Mouse (Mus musculus) E14TG2a.4 (cell line): ENCODE data around the gene Tcam1.

Experiments used
- H3K27me3 ChIP-seq: 2 replicates; pipeline ENCODE4 v1.6.1; 2014; ENCODE audit warnings: low read length, control low read depth; ENCODE audit not compliant: insufficient read depth
- H3K36me3 ChIP-seq: 2 replicates; pipeline ENCODE4 v1.6.1; 2014; ENCODE audit warnings: low read length, control low read depth; ENCODE audit not compliant: insufficient read depth
- H3K4me1 ChIP-seq: replicated peaks from 2 replicates; pipeline ENCODE4 v1.6.1; 2014; ENCODE audit warnings: low read depth, low read length, control low read depth
- H3K4me3 ChIP-seq: replicated peaks from 2 replicates; pipeline ENCODE4 v1.5.1; 2014; ENCODE audit warnings: mild to moderate bottlenecking, low read length
- H3K9me3 ChIP-seq: 2 replicates; pipeline ENCODE4 v1.6.1; 2014; ENCODE audit warnings: low read length, control low read depth
- CTCF ChIP-seq: conservative IDR thresholded peaks from 2 replicates; pipeline ENCODE4 v1.5.1; 2014; ENCODE audit warnings: low read length
- NANOG ChIP-seq: IDR thresholded peaks from 2 replicates; pipeline ENCODE4 v1.6.1; 2014; ENCODE audit warnings: borderline replicate concordance, low read length, mixed read lengths
- POU5F1 ChIP-seq: IDR thresholded peaks from 2 replicates; pipeline ENCODE4 v1.6.1; 2014; ENCODE audit warnings: low read length, borderline replicate concordance

Gene Tcam1

DNA sequence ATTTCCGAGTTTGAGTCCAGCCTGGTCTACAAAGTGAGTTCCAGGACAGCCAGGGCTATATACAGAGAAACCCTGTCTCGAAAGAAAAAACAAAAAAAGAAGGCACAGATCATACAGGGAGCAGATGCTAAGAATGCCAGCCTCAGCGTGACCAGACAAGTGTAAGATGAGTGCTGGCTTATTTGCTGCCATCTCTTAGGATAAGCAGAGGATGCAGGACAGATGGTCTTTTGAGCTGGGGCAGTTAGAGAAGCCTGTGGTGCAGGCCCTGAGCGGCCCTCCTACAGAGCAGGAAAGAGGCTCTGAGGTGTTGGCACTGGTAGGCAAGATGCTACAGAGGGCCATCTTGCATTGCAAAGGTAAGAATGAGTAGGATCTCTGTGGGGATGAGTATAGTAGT lies 6.9 kb downstream of the Tcam1 start:
- Histone ChIP-seq H3K4me1 (peaks cover 9% of the 10 kb centered on the region), H3K4me3 (no peak overlapping the region), H3K27me3 (peaks cover 61% of the 10 kb centered on the region), H3K36me3 (no peaks in the 10 kb centered on the region), H3K9me3 (no peaks in the 10 kb centered on the region)
- no peak for TF ChIP-seq POU5F1
- no peak for TF ChIP-seq NANOG
- no peak for TF ChIP-seq CTCF

DNA sequence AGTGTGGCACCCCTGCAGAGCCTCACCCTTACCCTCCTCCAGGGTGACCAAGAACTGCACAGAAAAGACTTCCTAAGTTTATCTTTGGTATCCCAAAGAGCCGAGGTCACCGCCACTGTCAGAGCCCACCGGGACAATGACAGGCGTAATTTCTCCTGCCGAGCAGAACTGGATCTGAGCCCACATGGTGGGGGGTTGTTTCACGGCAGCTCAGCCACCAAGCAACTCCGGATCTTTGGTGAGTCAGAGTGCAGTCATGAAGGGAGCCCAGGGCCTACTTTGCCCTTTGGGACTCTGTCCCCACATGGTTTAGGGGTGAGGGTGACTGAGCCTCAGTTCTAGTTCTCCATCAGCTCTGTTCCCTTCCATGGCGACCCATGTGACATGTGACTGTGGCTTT lies 7.7 kb downstream of the Tcam1 start:
- peaks cover 9% of the 10 kb centered on the region for H3K4me1 ChIP-seq
- H3K9me3 ChIP-seq: no peaks in the 10 kb centered on the region
- peaks cover 56% of the 10 kb centered on the region for H3K27me3 ChIP-seq
- no peak for TF ChIP-seq POU5F1
- TF ChIP-seq CTCF: no peak
- no peak for TF ChIP-seq NANOG
- no peak overlapping the region for H3K4me3 ChIP-seq
- H3K36me3 ChIP-seq: no peaks in the 10 kb centered on the region

DNA sequence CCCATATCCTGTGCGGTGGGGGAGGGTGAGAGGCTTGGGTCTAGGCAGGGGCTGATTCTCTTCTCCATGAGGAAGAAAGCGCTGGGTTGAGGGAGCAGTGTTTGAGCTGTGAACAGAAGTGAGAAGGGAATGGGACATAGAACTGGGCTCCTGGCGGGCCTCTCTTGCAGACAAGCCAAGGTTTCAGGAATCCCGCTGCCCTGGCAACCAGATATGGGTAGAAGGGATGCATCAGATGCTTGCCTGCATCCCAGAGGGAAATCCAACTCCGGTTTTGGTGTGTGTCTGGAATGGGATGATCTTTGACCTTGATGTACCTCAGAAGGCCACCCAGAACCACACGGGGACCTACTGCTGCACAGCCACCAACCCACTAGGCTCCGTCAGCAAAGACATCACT lies 9.7 kb downstream of the Tcam1 start:
- TF ChIP-seq POU5F1 (no peak), CTCF (no peak), NANOG (no peak)
- Histone ChIP-seq H3K4me3 (no peak overlapping the region), H3K27me3 (peaks cover 56% of the 10 kb centered on the region), H3K4me1 (peaks cover 9% of the 10 kb centered on the region), H3K36me3 (no peaks in the 10 kb centered on the region), H3K9me3 (peaks cover 20% of the 10 kb centered on the region)

GRCm38 (mm10) chr11:106286987-106287386 lies 10.5 kb downstream of the Tcam1 start:
- Histone ChIP-seq H3K4me3 (peak overlapping the region; percentile 26; the same call in 1 of the 2 replicates), H3K9me3 (peaks cover 28% of the 10 kb centered on the region), H3K27me3 (peaks cover 53% of the 10 kb centered on the region), H3K4me1 (peaks cover 9% of the 10 kb centered on the region), H3K36me3 (no peaks in the 10 kb centered on the region; the same call in 1 of the 2 replicates)
- no peak for TF ChIP-seq CTCF
- no peak for TF ChIP-seq POU5F1
- TF ChIP-seq NANOG: no peak

GRCm38 (mm10) chr11:106289369-106289768 lies 12.9 kb downstream of the Tcam1 start:
- Histone ChIP-seq H3K4me3 (no peak overlapping the region), H3K4me1 (peaks cover 9% of the 10 kb centered on the region), H3K36me3 (no peaks in the 10 kb centered on the region; the same call in 1 of the 2 replicates), H3K9me3 (peaks cover 34% of the 10 kb centered on the region), H3K27me3 (peaks cover 34% of the 10 kb centered on the region)
- TF ChIP-seq POU5F1 (no peak), CTCF (no peak), NANOG (no peak)

DNA sequence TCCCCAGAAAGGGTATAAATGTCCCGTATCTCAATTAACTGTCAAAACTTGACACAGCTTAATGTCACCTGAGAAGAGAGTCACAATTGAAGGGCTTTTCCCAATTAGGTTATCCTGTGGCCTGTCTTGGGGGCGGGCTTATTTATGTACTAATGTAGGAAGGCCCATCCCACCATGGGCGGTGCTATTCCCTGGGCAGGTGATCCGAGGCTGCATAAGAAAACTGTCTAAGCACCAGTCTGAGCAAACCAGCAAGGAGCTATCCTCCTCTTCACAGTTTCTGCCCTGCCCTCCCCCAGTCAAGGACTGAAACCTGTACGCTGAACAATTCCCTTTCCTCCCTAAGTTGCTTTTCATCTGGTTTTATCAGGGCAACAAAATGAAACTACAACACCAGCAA lies 13.9 kb downstream of the Tcam1 start:
- Histone ChIP-seq H3K9me3 (peaks cover 34% of the 10 kb centered on the region), H3K36me3 (no peaks in the 10 kb centered on the region; the same call in 1 of the 2 replicates), H3K27me3 (peaks cover 24% of the 10 kb centered on the region), H3K4me1 (peaks cover 9% of the 10 kb centered on the region), H3K4me3 (no peak overlapping the region)
- TF ChIP-seq NANOG (no peak), CTCF (no peak), POU5F1 (no peak)

DNA sequence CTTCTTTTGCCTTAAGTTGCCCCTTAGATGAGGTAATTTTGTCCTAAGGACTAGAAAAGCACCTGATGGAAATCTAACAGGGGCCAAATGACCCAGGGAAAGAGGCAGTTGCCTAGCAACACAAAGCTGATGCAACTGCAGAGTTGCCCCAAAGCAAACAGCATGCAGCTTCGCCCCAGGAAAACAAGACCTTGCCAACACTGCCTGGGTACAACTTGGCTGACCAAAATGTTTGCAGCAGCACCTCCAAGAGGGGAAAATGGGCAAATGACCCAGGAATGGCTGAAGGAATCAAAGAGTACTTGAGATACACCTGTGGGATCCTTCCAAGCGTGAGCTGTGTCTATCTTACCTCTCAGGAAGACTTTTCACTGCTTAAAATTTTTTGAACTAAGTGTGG lies 15.4 kb downstream of the Tcam1 start:
- Histone ChIP-seq H3K9me3 (peaks cover 34% of the 10 kb centered on the region), H3K27me3 (peaks cover 11% of the 10 kb centered on the region), H3K4me3 (no peak overlapping the region), H3K36me3 (no peaks in the 10 kb centered on the region; the same call in 1 of the 2 replicates), H3K4me1 (peaks cover 4% of the 10 kb centered on the region)
- TF ChIP-seq NANOG: no peak
- TF ChIP-seq POU5F1: no peak
- TF ChIP-seq CTCF: no peak

DNA sequence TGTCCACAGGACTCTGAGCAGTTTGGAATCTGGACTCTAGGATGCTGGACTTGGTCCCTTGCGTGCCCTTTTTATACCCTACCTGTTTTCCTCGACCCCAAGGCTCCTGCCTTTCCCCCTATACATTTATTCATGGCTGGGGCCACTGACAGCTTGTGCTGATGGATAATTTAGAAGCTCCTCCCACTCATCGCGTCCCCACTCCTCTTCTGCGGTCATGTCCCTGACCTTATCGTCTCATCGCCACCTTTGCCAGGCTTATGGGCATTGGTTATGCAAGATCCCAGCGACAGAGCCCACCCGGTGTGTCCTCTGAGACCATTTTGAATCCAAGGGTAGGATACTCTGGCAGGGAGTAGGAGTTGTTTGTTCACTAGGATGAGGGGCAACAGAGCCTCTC lies 25.3 kb downstream of the Tcam1 start, which contains the start of gene Gh:
Gh (minus strand) TSS at position 101 of the 400 bp plus-strand sequence.
- H3K36me3 ChIP-seq: no peaks in the 10 kb centered on the region
- H3K4me3 ChIP-seq: no peak within 1 kb of the TSS
- TF ChIP-seq CTCF: no peak
- TF ChIP-seq NANOG: no peak
- TF ChIP-seq POU5F1: no peak
- no peaks in the 10 kb centered on the region for H3K4me1 ChIP-seq
- 0 out of 2 replicates have a peak, but pooled peaks cover 3% of the 10 kb centered on the region for H3K27me3 ChIP-seq
- peaks cover 36% of the 10 kb centered on the region for H3K9me3 ChIP-seq

DNA sequence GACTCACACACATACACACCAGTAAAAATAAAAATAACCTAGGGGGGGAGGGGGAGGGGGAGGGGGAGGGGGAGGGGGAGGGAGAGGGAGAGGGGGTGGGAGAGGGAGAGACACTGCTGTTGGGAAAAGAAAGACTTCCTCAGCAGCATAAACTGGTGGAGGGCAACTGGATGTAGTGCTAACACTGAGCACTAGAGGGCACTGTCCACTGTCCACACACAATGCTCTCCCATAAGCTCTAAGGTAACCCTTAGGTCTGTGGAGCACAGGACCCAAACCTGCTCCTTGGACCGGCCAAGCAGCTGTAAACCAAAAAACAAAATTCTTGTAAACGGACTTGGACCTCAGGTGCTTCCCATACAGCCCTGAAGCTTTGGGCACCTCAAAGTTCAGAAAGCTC lies 26.2 kb downstream of the Tcam1 start:
- H3K4me3 ChIP-seq: no peak overlapping the region
- H3K27me3 ChIP-seq: 0 out of 2 replicates have a peak, but pooled peaks cover 3% of the 10 kb centered on the region
- no peaks in the 10 kb centered on the region for H3K4me1 ChIP-seq
- H3K9me3 ChIP-seq: peaks cover 33% of the 10 kb centered on the region
- H3K36me3 ChIP-seq: no peaks in the 10 kb centered on the region
- TF ChIP-seq NANOG: no peak
- TF ChIP-seq CTCF: peak; percentile 66
